Mouse (Mus musculus) forebrain, postnatal 0 days (tissue): ENCODE measurements around the gene Slc25a24. TPM values are rescaled to one million over a fixed set of nuclear protein-coding genes. Genes with fewer than 3 reads are reported as not detected.

Experiments used
- ATAC-seq: fragments of 200-750 bp; cut with Nextera tagmentation; 2 replicates; pipeline ENCODE4 v1.8.0; 2017; ENCODE audit warnings: mild to moderate bottlenecking, moderate library complexity
- DNase-seq: peaks from one replicate; pipeline ENCODE4 v3.0.0-alpha.2; 2015
- H3K27ac ChIP-seq: fragments of 300-500 bp; sonication (generic); 2 replicates; pipeline ENCODE4 v1.5.1; 2014; ENCODE audit warnings: low read depth, mild to moderate bottlenecking, antibody characterized with exemption, low read length, moderate library complexity, mixed read lengths
- H3K27me3 ChIP-seq: fragments of 300-500 bp; sonication (generic); 2 replicates; pipeline ENCODE4 v1.6.1; 2014; ENCODE audit warnings: mild to moderate bottlenecking, low read length, mixed read lengths; ENCODE audit not compliant: insufficient read depth
- H3K36me3 ChIP-seq: fragments of 300-500 bp; sonication (generic); 2 replicates; pipeline ENCODE4 v1.6.1; 2014; ENCODE audit warnings: mild to moderate bottlenecking, moderate library complexity; ENCODE audit not compliant: insufficient read depth
- H3K4me1 ChIP-seq: fragments of 300-500 bp; sonication (generic); 2 replicates; pipeline ENCODE4 v1.6.1; 2014; ENCODE audit warnings: antibody characterized with exemption; ENCODE audit not compliant: insufficient read depth
- H3K4me2 ChIP-seq: fragments of 300-500 bp; sonication (generic); 2 replicates; pipeline ENCODE4 v1.6.1; 2014; ENCODE audit warnings: low read depth, mild to moderate bottlenecking, moderate library complexity
- H3K4me3 ChIP-seq: fragments of 300-500 bp; sonication (generic); 2 replicates; pipeline ENCODE4 v1.5.1; 2014; ENCODE audit warnings: low read depth, low read length, mixed read lengths
- H3K9ac ChIP-seq: fragments of 300-500 bp; sonication (generic); 2 replicates; pipeline ENCODE4 v1.6.1; 2014; ENCODE audit warnings: mild to moderate bottlenecking
- H3K9me3 ChIP-seq: fragments of 300-500 bp; sonication (generic); 2 replicates; pipeline ENCODE4 v1.6.1; 2016; ENCODE audit warnings: low read length
- CTCF ChIP-seq: sonication (generic); IDR thresholded peaks from 2 replicates; pipeline ENCODE4 v1.5.1; 2016; ENCODE audit warnings: antibody characterized with exemption, control low read depth, low read depth
- WGBS: fragments of 180-500 bp; shearing (Covaris S2); extraction: QIAGEN DNeasy Blood & Tissue Kit; methylation state at CpG from one replicate; pipeline ENCODE4 v1.1.7; 2014; 5-methylcytosine and 5-hydroxymethylcytosine counted together
- polyA plus RNA-seq: library from polyadenylated mRNA; unstranded; fragments of >200 nt; fragmentation: Nextera tagmentation; extraction: Ambion mirVana; gene quantifications from 2 replicates; pipeline ENCODE4 v1.2.1, GENCODE M21; 2015
- total RNA-seq: library from RNA; depleted of rRNA; stranded (reverse); fragments of >200 nt; gene quantifications from 2 replicates; pipeline ENCODE4 v1.2.3, GENCODE M21; 2014; rRNA removed

The Slc25a24 gene
- total RNA-seq (3.8 and 5.2 TPM in 2 replicates), polyA plus RNA-seq (2.1 and 2.7 TPM in 2 replicates)

DNA sequence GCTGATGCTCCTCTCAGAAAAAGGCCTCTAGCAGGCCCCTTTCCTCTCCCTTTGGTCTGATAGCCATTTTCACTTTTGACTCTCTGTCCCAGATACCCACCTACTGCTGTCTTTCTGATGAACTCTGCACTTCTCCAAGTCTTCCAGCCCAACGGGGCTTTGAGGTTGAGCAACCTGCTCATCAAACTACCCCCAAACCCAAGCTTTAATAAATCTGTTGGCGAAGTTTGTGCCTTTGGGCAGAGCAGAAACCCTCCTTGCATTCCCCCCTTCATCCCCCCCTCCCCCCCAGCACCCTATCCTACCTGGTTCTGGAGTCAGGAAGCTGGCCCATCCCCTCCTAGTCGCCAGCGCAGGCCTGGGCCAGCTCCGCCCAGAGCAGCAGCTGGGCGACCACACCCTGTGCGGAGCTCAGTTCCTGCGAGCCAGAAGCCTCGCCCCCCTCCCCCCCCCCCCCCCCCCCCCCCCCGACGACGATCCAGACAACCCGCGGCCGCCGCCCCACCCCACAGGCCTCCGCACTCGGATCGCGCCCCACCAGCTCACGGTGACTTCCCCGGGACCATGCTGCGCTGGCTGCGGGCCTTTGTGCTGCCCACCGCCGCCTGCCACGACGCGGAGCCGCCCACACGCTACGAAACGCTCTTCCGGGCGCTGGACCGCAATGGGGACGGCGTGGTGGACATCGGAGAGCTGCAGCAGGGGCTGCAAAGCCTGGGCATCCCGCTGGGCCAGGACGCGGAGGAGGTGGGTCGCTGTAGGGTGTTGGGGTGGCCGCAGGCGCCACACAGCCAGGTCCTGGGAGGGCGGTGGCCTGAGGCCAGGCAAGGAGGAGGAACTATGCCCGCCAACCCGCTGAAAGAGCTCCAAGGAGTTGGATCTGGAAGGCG is at the start of gene Slc25a24:
TSS of gene Slc25a24 (plus strand) at position 509 of the 890 bp plus-strand sequence.
- 3% methylated on average over 41 of the region's 49 CpGs for WGBS
- H3K4me3 ChIP-seq, result peak within 1 kb of the TSS; percentile 70
- TF ChIP-seq CTCF, result no peak
- peak; percentile 76 for ATAC-seq
- peak within 1 kb of the TSS; percentile 98 for H3K4me2 ChIP-seq
- no peaks in the 10 kb centered on the region for H3K27me3 ChIP-seq
- no peaks in the 10 kb centered on the region for H3K9me3 ChIP-seq
- H3K36me3 ChIP-seq, result no peaks in the 10 kb centered on the region
- DNase-seq, result peak; percentile 42
- peak within 1 kb of the TSS; percentile 50; the same call in 1 of the 2 replicates for H3K27ac ChIP-seq
- H3K4me1 ChIP-seq, result peaks cover 4% of the 10 kb centered on the region; the same call in 1 of the 2 replicates
- peak within 1 kb of the TSS; percentile 84 for H3K9ac ChIP-seq

DNA sequence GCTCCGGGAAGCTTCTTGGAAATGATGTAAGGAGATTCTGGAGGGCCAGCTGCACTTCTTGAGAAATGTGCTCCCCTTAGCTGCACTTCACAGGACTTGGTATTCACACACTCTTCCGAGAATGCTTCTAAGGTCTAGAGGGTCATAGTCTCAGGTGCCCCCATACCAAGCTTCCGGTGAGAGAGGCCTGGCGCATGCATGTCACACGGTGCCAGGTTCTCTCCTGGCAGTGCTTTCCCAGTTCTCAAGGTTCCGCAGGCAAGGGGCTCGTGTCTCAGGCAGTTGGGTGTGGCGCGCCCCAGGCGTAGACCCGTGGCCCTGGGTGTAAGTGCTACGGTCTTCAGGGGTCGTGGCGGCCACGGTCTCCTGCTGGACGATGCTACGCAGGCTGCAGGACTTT is 42.8 kb upstream of the Slc25a24 start, which contains the start of gene Slc25a54:
TSS of gene Slc25a54 (plus strand) at position 301 of the 400 bp plus-strand sequence.
- ATAC-seq (no peak), DNase-seq (no peak)
- TF ChIP-seq CTCF, result no peak
- H3K27ac ChIP-seq, result no peak within 1 kb of the TSS
- no peak within 1 kb of the TSS for H3K9ac ChIP-seq
- H3K4me3 ChIP-seq, result no peak within 1 kb of the TSS
- H3K4me1 ChIP-seq, result no peaks in the 10 kb centered on the region
- H3K9me3 ChIP-seq, result no peaks in the 10 kb centered on the region
- no peaks in the 10 kb centered on the region for H3K36me3 ChIP-seq
- H3K27me3 ChIP-seq, result no peaks in the 10 kb centered on the region
- 96% methylated on average over 17 of the region's 17 CpGs for WGBS
- no peak within 1 kb of the TSS for H3K4me2 ChIP-seq

DNA sequence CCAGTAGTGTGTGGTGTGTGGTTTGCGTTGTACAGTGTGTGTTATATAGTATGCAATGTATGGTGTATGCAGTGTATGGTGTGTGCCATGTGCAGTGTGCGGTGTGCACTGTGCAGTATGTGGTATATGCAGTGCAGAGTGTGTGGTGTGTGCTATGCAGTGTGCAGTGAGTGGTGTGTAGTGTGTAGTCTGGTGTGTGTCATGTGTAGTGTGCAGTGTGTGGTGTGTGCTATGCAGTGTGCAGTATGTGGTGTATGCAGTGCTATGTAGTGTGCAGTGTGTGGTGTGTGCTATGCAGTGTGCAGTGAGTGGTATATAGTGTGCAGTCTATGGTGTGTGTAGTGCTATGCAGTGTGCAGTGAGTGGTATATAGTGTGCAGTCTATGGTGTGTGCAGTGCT is 38.5 kb upstream of the Slc25a24 start:
- ATAC-seq, result no peak
- no peak for TF ChIP-seq CTCF
- H3K9me3 ChIP-seq, result no peaks in the 10 kb centered on the region
- no peaks in the 10 kb centered on the region for H3K4me1 ChIP-seq
- no peak overlapping the region for H3K27ac ChIP-seq
- H3K27me3 ChIP-seq, result no peaks in the 10 kb centered on the region
- H3K36me3 ChIP-seq, result no peaks in the 10 kb centered on the region
- no peak overlapping the region for H3K9ac ChIP-seq
- no peak for DNase-seq
- no peak overlapping the region for H3K4me2 ChIP-seq
- no peak overlapping the region for H3K4me3 ChIP-seq
- WGBS, result 93% methylated on average over 2 of the region's 2 CpGs

DNA sequence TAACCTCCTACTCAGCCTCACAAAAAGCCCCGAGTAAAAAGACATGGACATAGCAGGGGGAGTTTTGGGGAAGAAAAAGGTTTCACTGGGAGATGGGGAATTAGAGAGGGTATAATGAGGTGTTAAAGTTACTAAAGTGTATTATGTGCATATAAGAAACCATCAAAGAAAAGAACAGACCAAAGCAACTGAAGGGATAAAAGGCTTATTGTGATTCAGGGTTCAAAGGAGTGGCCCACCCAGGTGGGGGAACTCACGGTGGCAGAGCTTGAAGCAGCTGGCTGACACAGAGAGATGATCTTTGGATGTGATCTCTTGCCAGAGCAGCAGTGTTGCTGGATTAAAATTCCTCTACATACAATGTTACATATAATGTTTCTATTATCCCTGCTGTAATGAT is 34.5 kb upstream of the Slc25a24 start:
- no peak for ATAC-seq
- no peak for DNase-seq
- WGBS, result 7% methylated on average over 2 of the region's 2 CpGs
- Histone ChIP-seq H3K4me3 (no peak overlapping the region), H3K27ac (no peak overlapping the region), H3K36me3 (no peaks in the 10 kb centered on the region), H3K9ac (no peak overlapping the region), H3K27me3 (no peaks in the 10 kb centered on the region), H3K4me1 (no peaks in the 10 kb centered on the region), H3K9me3 (no peaks in the 10 kb centered on the region), H3K4me2 (no peak overlapping the region)
- no peak for TF ChIP-seq CTCF

DNA sequence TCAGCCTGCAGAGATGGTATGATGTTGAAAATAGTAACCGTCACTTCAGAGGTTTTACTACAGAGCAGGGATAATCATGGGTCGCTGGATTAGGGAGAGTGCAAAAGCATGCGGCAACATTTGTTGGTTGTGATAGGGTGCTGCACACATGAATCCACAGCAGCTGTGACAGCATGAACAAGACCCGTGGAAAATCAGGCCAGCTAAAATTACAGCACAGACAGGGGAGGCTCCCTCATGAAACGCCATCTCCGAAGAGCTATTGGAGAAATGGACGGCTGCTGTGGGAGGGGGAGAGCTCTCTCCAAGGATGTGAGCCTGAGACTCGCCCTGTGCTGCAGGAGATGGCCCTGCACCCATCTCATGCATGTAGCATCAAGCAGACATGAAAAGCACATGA is 18.2 kb upstream of the Slc25a24 start:
- no peak overlapping the region for H3K4me3 ChIP-seq
- H3K27me3 ChIP-seq, result no peaks in the 10 kb centered on the region
- no peaks in the 10 kb centered on the region for H3K9me3 ChIP-seq
- no peak overlapping the region for H3K4me2 ChIP-seq
- TF ChIP-seq CTCF, result no peak
- ATAC-seq (peak; percentile 42; the same call in 1 of the 2 replicates), DNase-seq (no peak)
- no peak overlapping the region for H3K9ac ChIP-seq
- no peaks in the 10 kb centered on the region for H3K4me1 ChIP-seq
- WGBS, result 65% methylated on average over 8 of the region's 8 CpGs
- no peak overlapping the region for H3K27ac ChIP-seq
- no peaks in the 10 kb centered on the region for H3K36me3 ChIP-seq

DNA sequence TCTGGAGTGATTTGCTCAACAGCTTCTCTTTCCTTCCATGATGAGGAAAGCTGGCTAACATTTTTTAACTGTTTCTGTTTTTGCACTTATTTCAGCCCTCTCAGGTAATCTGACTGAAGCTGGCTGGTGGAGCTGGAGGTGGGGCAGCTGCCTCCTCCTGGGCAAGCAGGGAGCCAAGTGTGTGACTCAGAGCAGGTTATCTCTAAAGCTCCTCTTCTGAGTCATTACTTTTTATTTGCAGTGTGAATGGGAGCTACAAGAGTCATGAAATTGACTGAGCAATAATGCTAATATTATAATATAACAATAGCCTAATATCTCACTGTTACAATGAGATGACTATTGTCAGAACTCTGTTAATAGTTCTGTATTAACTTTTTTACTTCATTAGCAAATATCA is 5.8 kb upstream of the Slc25a24 start:
- Histone ChIP-seq H3K36me3 (no peaks in the 10 kb centered on the region), H3K27ac (no peak overlapping the region), H3K9me3 (no peaks in the 10 kb centered on the region), H3K9ac (no peak overlapping the region), H3K4me2 (no peak overlapping the region), H3K4me1 (no peaks in the 10 kb centered on the region), H3K4me3 (no peak overlapping the region), H3K27me3 (no peaks in the 10 kb centered on the region)
- no peak for TF ChIP-seq CTCF
- no peak for ATAC-seq
- DNase-seq, result no peak

DNA sequence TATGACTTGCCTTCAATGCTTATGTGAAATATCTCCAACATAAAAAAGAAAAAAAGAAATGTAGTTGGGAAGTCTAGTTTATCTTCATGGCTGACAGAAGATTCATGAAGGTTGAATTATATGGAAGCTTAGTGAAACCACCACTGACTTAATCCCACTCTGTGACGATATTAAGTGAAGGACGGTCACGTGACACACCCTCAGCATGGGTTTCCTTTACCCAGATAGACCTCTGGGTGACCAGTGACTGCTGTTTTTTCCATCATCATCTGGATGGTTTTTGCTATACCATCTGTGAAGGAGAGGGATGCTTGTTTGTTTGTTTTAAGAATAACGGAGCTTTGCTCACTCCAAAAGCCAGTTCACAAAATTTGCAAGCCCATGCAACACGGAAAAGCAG is 3.4 kb upstream of the Slc25a24 start:
- 75% methylated on average over 5 of the region's 5 CpGs for WGBS
- Histone ChIP-seq H3K27me3 (no peaks in the 10 kb centered on the region), H3K4me2 (no peak overlapping the region), H3K4me3 (no peak overlapping the region), H3K9me3 (no peaks in the 10 kb centered on the region), H3K4me1 (peaks cover 4% of the 10 kb centered on the region; the same call in 1 of the 2 replicates), H3K36me3 (no peaks in the 10 kb centered on the region), H3K9ac (no peak overlapping the region), H3K27ac (no peak overlapping the region)
- no peak for TF ChIP-seq CTCF
- no peak for DNase-seq
- no peak for ATAC-seq
